Mouse (Mus musculus) central nervous system, embryonic 11.5 days (tissue): ENCODE data around the gene Olfr572. TPM values are rescaled to one million over a fixed set of nuclear protein-coding genes. Genes with fewer than 3 reads are reported as not detected.

Experiments
- polyA plus RNA-seq: library from polyadenylated mRNA; depleted of rRNA; stranded (reverse); fragments of >200 nt; gene quantifications from 2 replicates; pipeline ENCODE4 v1.2.3, GENCODE M21; 2012; rRNA removed

The Olfr572 gene
- polyA plus RNA-seq = not detected in 2 replicates

GRCm38 (mm10) chr7:102924109-102924508 is at the start of gene Olfr572:
Olfr572 (plus strand) TSS chr7:102924409.

DNA sequence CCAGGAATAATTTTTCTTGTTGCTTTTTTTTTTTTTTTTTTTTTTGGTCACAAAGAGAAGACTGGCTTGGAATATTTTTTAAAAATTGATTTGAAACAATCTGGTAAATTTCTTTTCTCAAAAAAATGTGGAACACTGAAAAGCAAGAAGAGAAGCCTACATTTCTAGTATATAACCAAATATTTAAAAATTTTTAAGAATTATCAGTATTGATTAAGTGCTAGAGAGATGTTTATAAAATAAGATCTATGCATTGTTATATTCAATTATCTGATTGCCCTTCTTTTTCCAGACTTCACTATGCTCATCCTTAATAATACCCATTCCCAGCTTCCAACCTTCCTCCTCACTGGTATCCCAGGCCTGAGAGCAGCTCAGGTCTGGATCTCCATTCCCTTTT is 47.4 kb upstream of the Olfr572 start, which contains the start of gene Olfr568:
TSS of gene Olfr568 (plus strand) at position 301 of the 400 bp plus-strand sequence.

GRCm38 (mm10) chr7:102890782-102891181 is 33.4 kb upstream of the Olfr572 start, which contains the start of gene Olfr569:
Olfr569 (minus strand) TSS chr7:102890882.

DNA sequence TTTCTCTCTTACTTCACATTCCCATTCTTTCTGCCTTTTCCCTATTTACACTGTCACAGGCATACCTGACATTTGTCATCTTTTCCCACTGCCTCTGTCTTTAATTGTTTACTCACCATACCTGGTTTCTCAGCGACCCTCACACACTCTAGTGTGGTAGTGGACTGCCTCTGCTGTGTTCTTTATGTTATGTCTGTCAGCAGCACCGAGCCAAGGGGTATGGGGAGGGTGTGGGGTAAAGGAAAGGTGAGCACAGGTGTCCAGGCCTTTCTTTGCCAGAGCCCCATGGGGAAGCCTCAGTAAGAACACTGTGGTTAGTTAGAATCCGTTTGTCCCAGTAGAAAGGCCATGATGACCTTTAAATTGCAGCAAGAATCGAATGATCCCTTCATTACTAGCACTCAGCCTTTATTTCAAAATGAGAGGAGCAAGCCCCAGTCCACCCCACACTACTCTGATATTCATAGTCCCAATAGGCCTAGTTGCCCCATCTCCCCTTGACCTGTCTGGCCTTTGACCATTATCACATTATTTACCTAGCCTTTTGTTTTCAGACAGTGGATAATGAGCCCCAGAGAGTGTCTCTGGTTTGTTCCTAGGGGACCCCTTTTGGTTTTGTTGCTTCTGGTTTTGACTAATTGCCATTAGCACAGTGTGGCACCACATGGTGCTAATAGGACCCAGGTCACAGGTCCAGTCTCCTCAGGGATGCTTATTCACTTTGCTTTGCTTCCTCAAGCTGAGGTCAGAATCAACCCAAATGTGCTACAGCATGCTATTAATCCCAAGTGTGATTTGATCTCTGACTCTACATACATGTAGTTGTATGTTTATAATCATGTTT is 7.0 kb upstream of the Olfr572 start, which contains the start of gene Olfr571:
TSS of gene Olfr571 (minus strand) at position 505 of the 844 bp plus-strand sequence.

DNA sequence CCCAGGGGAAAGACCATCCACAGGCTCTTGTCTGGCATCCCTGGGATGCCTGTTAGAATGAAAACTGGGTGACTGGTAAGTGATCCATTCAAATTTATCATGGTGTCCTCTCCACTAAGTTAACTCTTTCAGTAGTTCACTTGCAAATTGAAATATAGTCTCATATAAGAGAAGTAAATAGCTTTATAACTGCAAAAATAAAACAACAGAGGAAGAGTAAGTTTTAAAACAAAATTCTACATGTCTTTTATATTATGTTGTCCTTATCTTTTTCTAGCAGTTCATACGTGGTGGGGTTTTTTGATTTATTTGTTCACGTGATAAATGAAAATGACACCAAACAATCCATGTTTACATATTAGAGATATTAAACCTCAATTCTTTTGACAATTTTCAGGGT is 18.3 kb downstream of the Olfr572 start, which contains the start of gene Olfr573-ps1:
TSS of gene Olfr573-ps1 (minus strand) at position 101 of the 400 bp plus-strand sequence.

GRCm38 (mm10) chr7:102948167-102948566 is 24.0 kb downstream of the Olfr572 start, which contains the start of gene Olfr574:
Olfr574 (plus strand) TSS chr7:102948467.

GRCm38 (mm10) chr7:102958593-102958992 is 34.4 kb downstream of the Olfr572 start, which contains the start of gene Olfr575:
Olfr575 (minus strand) TSS chr7:102958775.

GRCm38 (mm10) chr7:102962360-102962759 is 38.2 kb downstream of the Olfr572 start, which contains the start of gene Olfr576:
Olfr576 (plus strand) TSS chr7:102962660.

GRCm38 (mm10) chr7:102975843-102976242 is 51.6 kb downstream of the Olfr572 start, which contains the start of gene Olfr577:
Olfr577 (minus strand) TSS chr7:102975943.

Other genes with a start within 250 kb of the Olfr572 start
- gene Trim68, start 237.1 kb upstream of the Olfr572 start, polyA plus RNA-seq = 20.2 and 24.8 TPM in 2 replicates
- 0.06 TPM in 1 of 2 replicates, not detected in the other for gene Olfr557, start 228.5 kb upstream of the Olfr572 start, polyA plus RNA-seq
- gene Olfr558, start 222.2 kb upstream of the Olfr572 start, polyA plus RNA-seq = 0.04 and 0.21 TPM in 2 replicates
- gene Olfr33, start 205.3 kb upstream of the Olfr572 start, polyA plus RNA-seq = not detected in 2 replicates
- gene Olfr559, start 196.9 kb upstream of the Olfr572 start, polyA plus RNA-seq = not detected in 2 replicates
- not detected in 2 replicates for gene Olfr560, start 165.0 kb upstream of the Olfr572 start, polyA plus RNA-seq
- 0.06 and 0.15 TPM in 2 replicates for gene Olfr78, start 164.9 kb upstream of the Olfr572 start, polyA plus RNA-seq
- gene Olfr561, start 153.2 kb upstream of the Olfr572 start, polyA plus RNA-seq = 0.05 TPM in 1 of 2 replicates, not detected in the other
- gene Olfr564, start 120.9 kb upstream of the Olfr572 start, polyA plus RNA-seq = not detected in 2 replicates
- gene Olfr566, start 65.6 kb upstream of the Olfr572 start, polyA plus RNA-seq = not detected in 2 replicates
- not detected in 2 replicates for gene Olfr568, start 47.3 kb upstream of the Olfr572 start, polyA plus RNA-seq
- not detected in 2 replicates for gene Olfr569, start 33.5 kb upstream of the Olfr572 start, polyA plus RNA-seq
- not detected in 2 replicates for gene Olfr570, start 29.8 kb upstream of the Olfr572 start, polyA plus RNA-seq
- gene Olfr571, start 6.9 kb upstream of the Olfr572 start, polyA plus RNA-seq = 0.05 and 0.11 TPM in 2 replicates
- gene Olfr573-ps1, start 18.2 kb downstream of the Olfr572 start, polyA plus RNA-seq = not detected in 2 replicates
- gene Olfr574, start 24.1 kb downstream of the Olfr572 start, polyA plus RNA-seq = not detected in 2 replicates
- not detected in 2 replicates for gene Olfr575, start 34.4 kb downstream of the Olfr572 start, polyA plus RNA-seq
- gene Olfr576, start 38.3 kb downstream of the Olfr572 start, polyA plus RNA-seq = not detected in 2 replicates
- not detected in 2 replicates for gene Olfr577, start 51.5 kb downstream of the Olfr572 start, polyA plus RNA-seq
- gene Olfr578, start 64.9 kb downstream of the Olfr572 start, polyA plus RNA-seq = not detected in 2 replicates
- not detected in 2 replicates for gene Olfr582, start 113.6 kb downstream of the Olfr572 start, polyA plus RNA-seq
- not detected in 2 replicates for gene Olfr583, start 126.9 kb downstream of the Olfr572 start, polyA plus RNA-seq
- gene Olfr584, start 157.5 kb downstream of the Olfr572 start, polyA plus RNA-seq = not detected in 2 replicates
- gene Olfr585, start 173.3 kb downstream of the Olfr572 start, polyA plus RNA-seq = not detected in 2 replicates
- not detected in 2 replicates for gene Olfr586, start 201.2 kb downstream of the Olfr572 start, polyA plus RNA-seq
- gene Olfr588-ps1, start 216.5 kb downstream of the Olfr572 start, polyA plus RNA-seq = not detected in 2 replicates
- gene Olfr589, start 231.9 kb downstream of the Olfr572 start, polyA plus RNA-seq = not detected in 2 replicates